Mouse (Mus musculus) retina, postnatal 1 day (tissue): ENCODE measurements at regions not wholly inside any gene's neighbourhood (a gene's known extent, or its start where the extent isn't known, plus 50 kb on each side); places are given as distances from the start of the nearest gene placed in this dataset.

ENCODE experiments used
- DNase-seq: peaks from one replicate; pipeline ENCODE4 v3.0.0-alpha.2; 2012

- no peak for DNase-seq
These were observed 190.1 kb upstream of the Hmga2 start for GRCm38 (mm10) chr10:120666202-120666860.

- DNase-seq, result no peak
These were observed 189.4 kb upstream of the Hmga2 start for GRCm38 (mm10) chr10:120665670-120666069.

- no peak for DNase-seq
These were observed 188.2 kb upstream of the Hmga2 start for GRCm38 (mm10) chr10:120664419-120664818.

DNA sequence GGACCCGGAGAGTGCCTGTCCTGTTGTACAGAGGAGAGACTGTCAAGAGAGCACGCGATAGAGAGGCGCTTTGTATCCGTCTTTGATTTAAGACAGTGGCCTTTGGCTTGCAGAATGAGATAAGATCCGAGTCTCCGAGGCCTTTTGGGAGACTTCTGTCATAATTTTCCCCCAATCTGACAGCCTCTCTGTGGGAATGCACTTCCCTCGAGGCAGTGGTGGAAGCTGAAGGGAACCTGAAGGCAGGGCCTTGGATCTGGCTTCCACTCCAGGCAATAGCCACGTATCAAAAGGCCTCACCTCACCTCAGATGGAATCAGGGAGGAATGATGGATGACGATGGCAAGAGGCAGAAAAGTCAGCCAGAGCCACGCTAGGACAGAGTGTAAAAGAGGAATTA is 187.1 kb upstream of the Hmga2 start:
- no peak for DNase-seq

- no peak for DNase-seq
These were observed 184.2 kb upstream of the Hmga2 start for GRCm38 (mm10) chr10:120660503-120660902.

- DNase-seq, result no peak
These were observed 179.1 kb upstream of the Hmga2 start for GRCm38 (mm10) chr10:120655238-120655931.

DNA sequence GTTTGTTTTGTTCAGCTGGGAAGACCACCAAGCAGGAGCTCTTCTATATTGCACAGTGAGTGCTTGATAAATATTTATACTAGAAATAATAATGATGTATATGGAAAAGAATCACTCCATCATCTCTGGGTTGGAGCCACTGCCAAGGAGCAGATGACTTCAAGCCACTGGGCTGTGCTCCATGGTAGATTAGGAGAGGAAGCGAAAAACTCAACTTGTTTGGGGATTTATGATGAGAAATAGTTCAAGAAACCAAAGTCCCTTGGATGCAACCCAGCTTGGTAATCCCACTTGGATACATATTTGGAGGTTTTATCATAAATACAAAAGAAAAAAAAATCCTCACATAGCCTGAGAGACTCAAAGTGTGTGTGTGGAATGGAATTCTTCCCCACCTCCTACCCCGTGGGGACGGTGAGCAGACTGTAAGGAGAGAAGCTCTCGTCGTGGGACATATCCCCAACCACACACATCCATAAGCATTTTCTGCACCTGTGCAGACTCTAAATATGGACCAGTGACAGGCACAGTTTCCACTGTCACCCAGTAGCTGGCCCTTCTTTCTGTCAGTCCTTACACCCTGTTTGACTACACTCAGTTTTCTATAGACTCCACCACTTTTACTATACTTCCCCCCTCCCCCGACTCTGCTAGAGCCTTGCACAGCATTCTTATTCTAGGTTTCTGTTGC is 176.4 kb upstream of the Hmga2 start:
- no peak for DNase-seq

DNA sequence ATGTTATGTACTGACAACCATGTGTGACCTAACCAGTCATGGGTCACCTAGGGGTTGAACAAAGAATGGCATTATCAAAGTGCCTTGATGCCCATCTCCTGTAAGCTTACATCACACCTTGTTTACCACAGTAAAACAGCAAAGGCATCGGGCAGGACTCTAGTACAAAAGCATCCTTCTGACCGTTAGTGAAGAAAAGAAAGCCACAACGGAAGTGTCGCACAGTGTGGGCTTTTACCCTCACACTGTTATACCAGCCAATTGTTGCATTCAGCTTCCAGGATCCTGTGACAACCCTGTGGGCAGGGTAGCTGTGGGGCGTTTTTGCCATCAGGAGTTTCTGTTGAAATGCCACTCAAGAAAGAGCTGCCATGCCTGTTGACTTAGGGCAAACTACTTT is 175.6 kb upstream of the Hmga2 start:
- no peak for DNase-seq

- no peak for DNase-seq
These were observed 174.1 kb upstream of the Hmga2 start for GRCm38 (mm10) chr10:120650336-120650735.

GRCm38 (mm10) chr10:120648741-120649140 is 172.5 kb upstream of the Hmga2 start:
- DNase-seq, result no peak

DNA sequence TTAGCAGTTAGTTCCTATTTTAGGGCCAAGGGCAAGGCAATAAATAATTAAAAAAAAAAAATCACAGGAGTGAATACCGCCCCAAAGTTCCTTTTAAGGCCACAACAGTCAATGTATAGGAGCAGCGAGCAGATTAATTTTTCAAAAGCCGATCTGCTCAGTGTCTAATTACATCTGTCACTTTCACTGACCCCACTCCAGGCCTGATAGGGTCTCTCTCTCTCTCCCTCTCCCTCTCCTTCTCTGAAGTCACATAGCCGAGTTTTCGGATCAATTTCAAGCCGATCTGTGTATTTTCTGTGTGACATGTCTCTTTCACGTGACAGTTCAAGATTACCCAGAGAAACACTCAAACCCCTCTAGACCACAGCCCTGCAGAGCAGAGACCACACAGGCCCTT is 171.8 kb upstream of the Hmga2 start:
- peak; percentile 64 for DNase-seq

- DNase-seq, result no peak
These were observed 171.1 kb upstream of the Hmga2 start for GRCm38 (mm10) chr10:120647323-120647722.

DNA sequence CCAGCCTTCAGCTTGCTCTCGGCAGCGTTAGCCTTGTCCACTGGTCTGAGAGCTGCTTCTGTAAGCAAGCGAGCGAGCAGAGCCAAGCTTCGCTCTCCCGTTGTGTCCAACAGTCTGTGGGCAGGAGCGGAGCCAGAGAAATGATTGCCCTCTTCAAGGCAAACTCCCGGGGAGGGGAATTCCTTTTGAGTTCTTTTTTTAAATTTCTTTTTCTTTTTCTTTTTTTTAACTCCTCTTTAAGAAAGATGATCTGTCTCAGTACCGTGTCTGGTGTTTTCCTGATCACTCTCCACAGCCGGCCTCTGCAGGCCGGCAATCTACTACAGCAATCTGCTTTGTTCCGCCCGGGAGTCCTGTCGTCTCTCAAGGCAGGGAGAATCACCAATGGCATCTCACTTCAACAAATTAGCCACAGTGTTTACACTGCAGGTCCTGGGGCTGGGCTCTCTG is 170.6 kb upstream of the Hmga2 start:
- peak; percentile 60 for DNase-seq

DNA sequence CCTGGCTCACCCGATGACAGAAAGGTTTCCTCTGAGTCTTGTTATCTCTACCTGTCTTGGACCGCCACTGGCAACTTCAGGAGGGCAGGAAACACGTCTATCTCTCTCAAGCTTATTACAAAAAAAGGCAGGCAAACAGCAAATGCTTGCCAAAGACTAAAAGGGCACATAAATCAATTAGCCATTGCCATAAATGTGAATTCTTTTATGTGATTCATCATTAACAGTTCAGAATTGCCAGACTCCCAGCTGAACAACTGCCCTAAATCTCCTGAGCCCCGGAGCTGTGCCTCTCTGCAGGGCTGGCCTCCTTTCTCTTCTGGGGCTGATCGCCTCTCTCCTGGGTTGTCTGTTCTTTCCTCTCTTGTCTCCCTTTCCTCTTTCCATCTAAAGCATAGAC is 164.6 kb upstream of the Hmga2 start:
- DNase-seq, result no peak

DNA sequence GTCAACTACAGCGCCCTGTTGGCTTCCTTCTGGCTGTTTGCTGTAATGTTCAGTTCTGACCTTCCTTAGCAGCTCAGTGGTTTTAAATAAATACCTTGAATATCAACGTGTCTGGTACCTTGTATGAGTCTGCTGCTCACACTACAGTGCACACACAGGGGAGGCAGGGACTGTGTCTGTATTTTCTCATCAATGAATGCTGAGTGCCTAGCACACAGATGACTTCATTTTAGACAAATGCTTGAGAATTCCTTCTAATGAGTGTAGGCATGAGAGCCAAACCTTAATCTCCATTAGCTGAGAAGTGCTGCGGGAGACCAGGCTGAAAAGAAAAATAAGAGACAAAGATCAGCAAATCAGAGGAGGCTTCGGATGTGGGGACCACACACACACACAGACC is 162.0 kb upstream of the Hmga2 start:
- no peak for DNase-seq

GRCm38 (mm10) chr10:120635818-120636543 is 159.7 kb upstream of the Hmga2 start:
- peak; percentile 35 for DNase-seq

DNA sequence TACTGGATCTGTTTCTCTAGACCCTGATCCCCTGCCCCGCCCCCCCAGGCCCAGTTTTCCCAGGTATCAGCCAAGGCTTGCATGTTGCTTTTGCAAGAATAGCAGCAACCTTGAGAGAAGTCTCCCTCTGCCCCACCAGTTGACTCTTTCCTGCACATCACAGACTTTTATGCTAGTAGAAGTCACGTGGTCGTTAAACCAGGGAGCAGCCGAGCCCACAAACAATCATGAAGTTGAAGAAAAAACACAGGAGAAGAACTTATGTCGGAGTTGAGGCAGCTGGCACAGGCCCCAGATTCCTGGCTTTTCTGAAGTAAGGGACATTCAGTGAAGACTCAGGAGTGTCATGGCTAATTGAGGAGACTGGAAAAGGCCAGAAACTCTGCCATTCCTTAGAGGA is 158.9 kb upstream of the Hmga2 start:
- no peak for DNase-seq

DNA sequence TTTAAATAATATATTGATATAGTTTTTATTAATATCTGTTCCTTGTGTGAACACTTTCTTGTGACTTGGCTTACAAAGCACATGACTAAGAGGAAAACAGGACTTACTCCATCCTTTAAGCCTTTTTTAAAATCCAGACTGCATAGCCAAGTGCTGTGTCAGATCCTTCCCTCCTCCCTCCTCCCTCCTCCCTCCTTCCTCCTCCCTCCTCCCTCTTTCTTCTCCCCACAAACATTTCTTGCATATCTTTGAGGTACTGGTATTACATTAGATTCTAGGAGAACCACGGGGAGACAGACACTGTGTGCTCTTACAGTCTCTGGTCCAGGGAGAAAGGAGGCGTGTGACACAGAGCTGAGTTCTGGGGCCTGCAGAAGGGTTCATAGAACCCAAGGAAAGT is 155.8 kb upstream of the Hmga2 start:
- DNase-seq, result no peak

GRCm38 (mm10) chr10:120628066-120628465 is 151.8 kb upstream of the Hmga2 start:
- no peak for DNase-seq

DNA sequence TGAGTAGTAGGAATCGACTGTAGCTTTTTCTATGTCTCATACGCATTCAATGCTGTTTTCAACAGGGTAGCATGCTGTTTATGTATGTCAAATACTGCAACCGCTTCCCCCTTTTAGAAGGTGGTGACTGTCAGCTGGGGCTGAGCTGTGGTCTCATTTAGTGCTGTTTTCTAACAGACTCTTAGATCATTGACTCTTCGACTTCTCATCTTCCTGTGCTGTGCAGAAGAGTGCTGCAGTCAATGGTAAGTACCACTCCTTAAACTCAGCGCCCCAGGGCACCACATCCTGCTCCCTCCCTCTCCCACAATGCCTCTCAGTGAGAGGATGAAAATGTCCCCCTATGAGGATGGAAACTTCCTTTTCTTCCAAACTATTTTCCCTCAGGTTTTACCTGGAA is 149.2 kb upstream of the Hmga2 start:
- no peak for DNase-seq

GRCm38 (mm10) chr10:120624203-120624942 is 148.1 kb upstream of the Hmga2 start:
- peak; percentile 77 for DNase-seq

DNA sequence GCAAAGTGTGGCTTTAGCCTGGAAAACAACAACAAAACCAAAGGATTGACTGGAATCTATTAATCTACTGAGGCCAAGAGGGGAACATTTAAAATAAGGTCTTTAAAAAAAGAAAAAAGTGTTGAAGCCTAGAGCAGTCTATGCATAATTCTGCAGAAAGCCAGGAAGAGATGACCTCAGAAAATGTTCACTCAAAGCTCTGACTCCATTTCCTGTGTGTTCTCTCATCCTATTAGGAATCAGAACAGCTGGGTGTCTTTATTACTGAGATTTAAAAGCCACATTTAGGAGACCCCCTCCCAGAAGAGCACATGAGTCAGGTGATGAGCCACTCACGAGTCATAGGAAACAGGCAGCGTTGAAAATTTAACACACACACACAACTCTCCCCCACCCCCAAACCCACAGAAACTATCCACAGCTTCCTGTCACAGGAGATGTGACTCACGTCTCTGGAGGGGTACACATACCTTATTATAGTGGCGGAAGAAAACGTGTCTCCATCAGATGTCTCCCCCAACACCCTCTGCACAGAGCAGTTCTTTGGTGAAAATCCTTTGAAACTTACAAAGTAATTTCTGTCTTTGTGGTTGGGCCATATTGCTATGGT is 140.2 kb upstream of the Hmga2 start:
- no peak for DNase-seq
